Mouse (Mus musculus) megakaryocyte, adult 5-6 weeks (primary cell): Measurements from ENCODE around the gene Vmn1r55. TPM values are rescaled to one million over a fixed set of nuclear protein-coding genes. Genes with fewer than 3 reads are reported as not detected.
"Not testable (repeated sequence)": the region's sequence is repeated elsewhere in the genome, so short reads cannot be mapped to it uniquely, and the experiment has no call there.

Experiments
- ATAC-seq: 2 replicates; pipeline ENCODE4 v1.8.0; 2016; ENCODE audit warnings: mild to moderate bottlenecking, inconsistent platforms; ENCODE audit not compliant: poor library complexity, severe bottlenecking
- total RNA-seq, 2 experiments: library from RNA; stranded (forward) in 1 of 2; stranded (reverse) in 1 of 2; fragments of 153-499, 151-499 nt in 1 of 2; fragments of 221-1000, 200-1000 nt in 1 of 2; gene quantifications; 2 replicates each; pipeline versions ENCODE4 v1.2.3 to v1.2.4; 2015 to 2017

The Vmn1r55 gene
- not detected in 2 replicates for total RNA-seq (2015)
- not detected in 2 replicates for total RNA-seq (2017)

- ATAC-seq: not testable (repeated sequence)
Measured at GRCm38 (mm10) chr7:5149570-5149969, at the start of gene Vmn1r55. Gene Vmn1r55 (minus strand): TSS chr7:5149670.

- ATAC-seq: not testable (repeated sequence)
Measured at GRCm38 (mm10) chr7:5196647-5197046, 47.2 kb upstream of the Vmn1r55 start, which contains the start of gene Vmn1r56. Gene Vmn1r56 (minus strand): TSS chr7:5196747.

GRCm38 (mm10) chr7:5125549-5126406 lies 23.7 kb downstream of the Vmn1r55 start, which contains the start of gene Rasl2-9:
Gene Rasl2-9 (minus strand): TSS chr7:5125950.
- peak; percentile 100 for ATAC-seq

- ATAC-seq: no peak
Measured at GRCm38 (mm10) chr7:5125078-5125477, 24.4 kb downstream of the Vmn1r55 start.

GRCm38 (mm10) chr7:5116850-5117249 lies 32.6 kb downstream of the Vmn1r55 start, which contains the start of gene Rfpl4:
Gene Rfpl4 (minus strand): TSS chr7:5116950.
- no peak for ATAC-seq

GRCm38 (mm10) chr7:5112701-5113100 lies 36.8 kb downstream of the Vmn1r55 start:
- no peak for ATAC-seq

GRCm38 (mm10) chr7:5109301-5109700 lies 40.2 kb downstream of the Vmn1r55 start:
- no peak for ATAC-seq

GRCm38 (mm10) chr7:5108272-5108671 lies 41.2 kb downstream of the Vmn1r55 start:
- ATAC-seq: no peak

- ATAC-seq: no peak
Measured at GRCm38 (mm10) chr7:5102564-5102963, 46.9 kb downstream of the Vmn1r55 start.

GRCm38 (mm10) chr7:5101066-5101663 lies 48.3 kb downstream of the Vmn1r55 start:
- ATAC-seq: peak; percentile 95

GRCm38 (mm10) chr7:5099796-5100195 lies 49.7 kb downstream of the Vmn1r55 start:
- no peak for ATAC-seq

- ATAC-seq: no peak
Measured at GRCm38 (mm10) chr7:5098769-5099168, 50.7 kb downstream of the Vmn1r55 start.

GRCm38 (mm10) chr7:5092831-5093510 lies 56.5 kb downstream of the Vmn1r55 start:
- no peak for ATAC-seq

GRCm38 (mm10) chr7:5092381-5092780 lies 57.1 kb downstream of the Vmn1r55 start:
- no peak for ATAC-seq

GRCm38 (mm10) chr7:5091008-5091728 lies 58.3 kb downstream of the Vmn1r55 start:
- ATAC-seq: no peak

- ATAC-seq: no peak
Measured at GRCm38 (mm10) chr7:5089853-5090252, 59.6 kb downstream of the Vmn1r55 start.

GRCm38 (mm10) chr7:5087886-5088285 lies 61.6 kb downstream of the Vmn1r55 start:
- no peak for ATAC-seq

GRCm38 (mm10) chr7:5086921-5087440 lies 62.5 kb downstream of the Vmn1r55 start:
- no peak for ATAC-seq

- ATAC-seq: no peak
Measured at GRCm38 (mm10) chr7:5085512-5085911, 64.0 kb downstream of the Vmn1r55 start.
